Mouse (Mus musculus) embryo, embryonic 10 days (tissue): ENCODE data around the gene Pou2f1.

Source experiments
- DNase-seq: peaks from one replicate; pipeline ENCODE4 v3.0.0-alpha.2; 2015; ENCODE audit warnings: low spot score

Pou2f1 gene

DNA sequence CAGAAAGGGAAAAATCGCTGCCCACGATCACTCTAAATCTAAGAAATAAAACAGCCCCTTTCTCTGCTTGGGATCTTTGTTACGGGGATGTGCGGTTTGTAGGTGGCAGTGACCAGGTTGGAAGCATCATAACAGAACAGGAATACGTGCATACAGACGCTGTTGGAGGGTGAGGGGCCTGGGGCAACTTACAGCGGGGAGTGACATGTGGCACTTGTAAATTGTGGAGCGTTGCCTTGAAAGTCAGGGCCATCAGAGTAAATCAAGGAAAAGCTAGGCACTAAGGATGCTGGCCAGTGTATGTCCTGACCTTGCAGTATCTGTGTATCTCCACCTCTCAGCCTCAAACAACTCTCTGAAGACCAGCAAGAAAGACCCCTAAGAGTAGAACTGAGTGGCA is 154.1 kb downstream of the Pou2f1 start:
- no peak for DNase-seq

DNA sequence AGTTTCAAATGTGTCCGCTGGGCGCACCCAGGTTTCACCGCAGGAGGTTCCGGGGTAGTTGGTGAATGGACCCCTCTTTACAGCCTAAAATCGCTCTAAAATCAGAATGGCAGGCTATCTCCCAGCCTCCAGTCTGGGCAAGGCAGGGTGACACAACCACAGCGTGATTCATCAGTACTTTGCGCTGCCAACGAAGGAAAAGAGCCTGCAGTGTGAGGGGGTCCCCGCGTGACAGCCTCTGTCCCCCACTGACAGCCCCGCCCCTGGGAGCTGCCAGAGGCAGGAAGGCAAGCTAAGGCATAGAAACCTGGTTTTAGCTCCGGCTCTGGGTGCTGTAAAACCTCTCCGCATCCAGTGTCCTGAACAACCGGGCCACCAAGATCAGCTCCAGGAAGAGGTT is 157.1 kb downstream of the Pou2f1 start:
- DNase-seq, result no peak

DNA sequence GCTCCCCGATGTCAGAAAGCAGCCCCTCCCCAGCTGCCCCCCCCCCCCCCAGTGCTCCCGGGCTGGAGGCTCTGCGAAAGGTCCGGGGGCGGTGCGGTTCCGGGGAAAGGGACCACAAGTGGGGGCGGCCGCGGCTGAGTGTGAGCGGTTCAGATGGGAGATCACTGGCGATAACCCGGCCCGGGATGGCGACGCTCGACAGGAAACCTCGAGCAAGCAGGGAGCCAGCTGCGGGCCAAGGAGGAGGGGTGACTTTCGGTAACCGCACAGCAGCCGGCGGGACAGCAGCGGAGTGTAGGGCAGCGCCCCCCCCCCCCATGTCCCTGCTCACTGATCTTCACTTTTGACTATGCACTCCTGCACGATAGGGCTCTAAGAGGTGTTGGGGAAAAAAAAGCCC is 157.5 kb downstream of the Pou2f1 start:
- peak; percentile 50 for DNase-seq

DNA sequence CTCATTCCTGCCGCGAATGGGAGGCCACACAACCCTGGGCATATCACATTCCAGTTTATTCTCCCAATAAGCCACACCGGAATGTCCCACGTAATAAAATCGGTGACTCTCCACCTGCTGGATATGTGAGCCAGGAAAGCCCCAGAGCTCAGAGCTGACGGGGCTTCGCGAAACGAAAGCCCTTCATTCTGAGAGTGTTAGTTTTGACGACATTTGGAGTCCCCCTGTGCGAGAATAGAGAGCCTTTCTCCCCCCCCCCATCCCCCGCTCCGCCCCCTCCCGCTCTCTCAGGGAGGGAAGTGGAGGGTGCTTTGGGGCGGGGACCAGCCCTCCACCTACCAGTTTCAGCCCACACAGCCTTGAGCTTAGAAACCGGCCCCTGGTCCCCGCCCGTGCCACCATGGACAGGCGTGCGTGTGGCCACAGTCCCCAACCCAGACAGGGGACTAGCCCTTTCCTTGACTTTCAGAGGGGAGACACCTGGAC is 158.0 kb downstream of the Pou2f1 start:
- peak; percentile 43 for DNase-seq

DNA sequence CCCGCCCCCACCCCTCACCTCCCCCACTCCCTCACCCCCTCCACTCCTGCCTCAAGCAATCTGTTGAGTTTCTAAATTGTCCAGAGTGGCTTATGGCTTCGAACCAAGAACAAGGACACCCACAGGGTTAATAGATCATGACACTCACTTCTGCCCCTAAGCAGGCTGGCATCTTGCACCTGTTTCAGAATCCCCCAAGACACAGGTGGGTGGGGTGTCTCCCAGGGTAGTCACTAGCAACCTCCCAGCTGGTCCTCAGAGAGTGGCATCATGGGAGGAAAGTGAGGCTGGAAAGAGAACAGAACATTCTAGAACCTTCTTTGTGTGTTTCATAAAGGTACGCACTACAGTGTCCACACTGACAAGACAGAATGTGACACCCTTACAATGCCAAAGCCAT is 158.9 kb downstream of the Pou2f1 start:
- no peak for DNase-seq

DNA sequence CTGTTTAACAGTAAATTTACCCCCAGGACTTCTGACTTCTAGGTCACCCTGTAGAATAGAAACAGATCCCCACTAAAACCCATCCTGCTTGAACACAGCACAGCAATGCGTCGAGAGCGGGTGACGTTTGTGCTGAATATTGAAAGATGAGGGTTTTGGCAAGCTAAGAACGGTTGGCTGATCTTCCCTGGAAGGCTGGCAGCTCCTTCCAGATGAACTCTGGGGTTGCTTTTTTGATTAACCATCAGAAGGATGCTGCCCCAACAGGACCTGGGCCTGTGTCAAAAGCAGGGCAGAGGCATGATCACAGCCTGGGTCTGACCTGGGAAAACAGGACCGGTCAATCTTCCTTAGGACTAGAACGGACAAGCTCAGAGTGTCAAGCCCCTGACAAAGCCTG is 160.3 kb downstream of the Pou2f1 start:
- DNase-seq, result peak; percentile 59

DNA sequence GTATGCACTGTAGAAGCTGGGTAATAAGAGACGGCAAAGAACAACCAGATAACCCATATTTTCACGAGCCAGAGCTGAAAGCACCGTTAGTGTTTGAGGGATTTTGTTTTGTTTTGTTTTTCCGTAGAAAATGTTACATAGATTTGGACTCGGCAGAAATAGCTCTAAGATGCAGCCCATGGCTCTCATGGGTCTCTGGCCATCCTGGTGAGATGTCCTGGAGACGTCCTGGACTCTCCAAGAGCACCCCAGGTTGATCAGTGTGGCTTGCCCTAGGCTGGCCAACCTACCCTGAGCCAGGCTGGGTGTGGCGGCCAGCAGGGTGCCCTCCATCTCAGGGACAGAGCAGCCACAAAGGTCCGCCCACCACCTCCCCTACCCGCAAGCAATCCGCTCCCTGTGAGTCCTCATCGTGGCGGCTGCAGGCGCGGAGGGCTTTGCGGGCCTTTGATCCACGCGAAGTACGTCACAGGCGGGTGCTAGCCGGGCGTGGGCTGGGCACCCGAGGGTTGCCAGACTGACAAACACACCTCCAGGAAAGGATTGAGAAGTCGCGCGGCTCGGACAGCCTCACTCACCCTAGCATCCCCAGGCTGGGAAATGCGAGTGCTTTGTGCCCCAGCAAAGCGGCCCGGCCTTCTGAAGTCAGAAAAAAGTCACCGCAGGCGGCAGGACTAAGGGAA is 161.8 kb downstream of the Pou2f1 start:
- peak; percentile 69 for DNase-seq

DNA sequence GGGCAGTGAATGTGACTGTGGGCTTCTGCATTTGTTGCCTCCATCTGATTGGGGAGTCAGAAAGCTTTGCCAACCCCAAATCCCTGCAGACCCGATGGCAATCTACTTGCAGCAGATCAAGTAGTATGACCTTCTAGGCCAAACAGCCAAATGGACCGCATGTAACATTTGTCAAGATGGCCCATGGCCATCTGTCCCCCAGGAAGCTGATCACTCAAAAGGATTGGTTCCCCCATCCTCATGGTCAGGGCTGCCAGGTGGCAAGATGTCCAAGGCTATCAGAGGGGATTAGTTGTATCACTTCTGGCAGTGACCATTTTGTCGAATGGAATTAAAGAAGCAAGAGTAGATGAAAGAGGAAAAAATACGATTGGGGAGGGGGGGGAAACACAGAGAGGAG is 163.3 kb downstream of the Pou2f1 start:
- no peak for DNase-seq

DNA sequence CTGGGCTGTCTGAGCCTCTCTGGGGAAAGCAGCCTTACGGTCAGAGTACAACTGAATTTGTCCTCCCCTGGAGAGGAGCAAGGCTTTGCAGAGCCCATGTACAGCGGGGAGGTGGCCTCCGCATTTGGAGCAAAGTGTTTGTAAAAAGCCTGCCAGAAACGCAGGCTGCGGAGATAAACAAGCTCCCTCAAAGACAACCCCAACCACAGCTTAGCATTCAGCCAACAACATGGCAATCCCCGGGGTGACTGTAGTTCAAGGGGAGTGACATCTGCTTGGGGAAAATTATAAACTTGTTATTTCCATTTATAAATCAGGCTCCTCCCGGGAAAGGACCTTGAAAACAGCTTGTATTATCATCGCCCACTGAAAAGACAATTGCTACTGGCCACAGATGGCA is 164.9 kb downstream of the Pou2f1 start:
- no peak for DNase-seq

DNA sequence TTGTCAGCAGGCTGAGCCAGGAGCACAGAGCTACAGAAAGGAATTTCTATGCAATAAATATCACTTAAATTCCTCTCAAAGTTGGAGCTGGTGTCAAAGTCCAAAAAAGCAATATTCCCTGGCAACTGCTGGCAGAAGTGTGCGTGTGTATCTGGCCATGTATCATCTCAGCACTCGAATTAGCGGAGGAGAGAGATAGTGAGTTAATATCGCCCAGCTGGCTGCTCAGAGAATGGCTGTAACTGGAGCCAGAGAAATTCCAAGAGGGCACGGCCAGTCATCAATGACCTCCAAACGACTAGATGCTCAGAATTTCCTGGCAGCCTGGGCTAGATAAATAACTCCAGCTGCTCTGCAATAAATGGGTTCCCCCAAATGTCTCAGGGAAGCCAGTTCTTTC is 166.0 kb downstream of the Pou2f1 start:
- peak; percentile 79 for DNase-seq

DNA sequence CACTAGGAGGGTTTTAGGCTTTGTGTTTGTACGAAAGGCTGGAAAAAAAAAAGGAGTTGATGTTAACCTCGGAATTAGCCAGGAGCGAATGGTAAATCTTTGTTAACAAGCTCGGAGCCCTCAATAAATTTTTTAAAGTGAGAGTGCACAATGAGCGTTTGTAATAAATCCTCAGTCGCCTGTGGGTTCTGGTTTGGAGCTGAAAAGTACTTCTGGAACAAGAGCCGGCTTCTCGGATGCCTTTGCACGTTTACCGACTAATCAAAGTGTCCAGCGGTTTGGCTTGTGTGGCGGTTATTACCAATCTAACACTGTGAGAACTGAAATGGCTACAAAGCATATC is 167.9 kb downstream of the Pou2f1 start:
- DNase-seq, result peak; percentile 38

DNA sequence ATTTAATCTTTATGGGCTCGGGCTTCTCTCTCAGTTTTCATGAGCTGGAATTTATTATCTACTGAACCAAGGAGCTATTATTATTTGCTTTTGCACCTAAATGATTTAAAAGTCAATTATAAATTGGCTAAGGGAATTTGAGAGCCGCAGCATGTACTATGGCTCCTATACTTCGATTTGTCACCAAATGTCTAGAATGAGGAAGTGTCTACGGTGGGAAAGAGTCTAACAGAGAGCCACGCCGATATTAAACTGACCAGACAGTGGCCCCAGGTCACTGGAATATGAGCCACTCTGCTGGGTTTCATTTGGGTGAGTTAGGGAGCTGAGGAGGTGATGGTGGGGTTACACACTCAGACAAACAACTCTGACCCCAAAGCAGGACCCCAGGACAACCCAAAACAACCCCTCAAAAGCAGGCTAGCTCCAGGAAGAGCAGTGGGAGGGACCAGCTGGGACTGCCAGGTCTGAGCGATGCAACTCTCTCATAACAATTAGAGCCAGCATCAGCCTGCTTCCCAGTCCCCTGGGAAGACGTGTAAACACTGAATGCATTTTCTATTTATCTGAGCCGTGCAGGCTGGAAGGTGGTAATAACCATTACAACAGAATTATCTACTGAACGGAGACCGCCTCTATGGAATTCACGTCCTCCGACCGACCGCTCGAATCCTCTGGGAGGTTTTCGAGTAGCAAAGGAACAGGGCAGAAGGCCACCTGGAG is 168.4 kb downstream of the Pou2f1 start:
- DNase-seq, result peak; percentile 62

DNA sequence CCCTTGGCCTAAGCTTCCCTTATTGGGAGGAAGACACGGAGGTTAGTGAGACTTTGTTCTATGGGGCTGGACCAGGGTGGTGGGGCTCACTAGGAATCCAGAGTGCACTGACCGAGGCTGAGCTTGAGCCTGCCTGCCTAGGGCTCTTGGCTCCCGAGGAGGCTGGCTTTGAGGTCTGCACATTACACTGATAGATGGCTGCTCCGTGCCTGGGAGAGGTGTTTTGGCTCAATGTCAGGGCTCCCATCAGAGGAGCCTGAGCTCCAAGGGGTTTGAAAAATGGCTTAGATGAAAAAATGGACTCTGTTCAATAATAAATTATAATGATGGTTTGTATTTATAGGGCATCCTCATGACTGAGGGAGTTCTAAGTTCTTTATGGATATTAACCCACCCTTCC is 169.2 kb downstream of the Pou2f1 start:
- DNase-seq, result peak; percentile 55

DNA sequence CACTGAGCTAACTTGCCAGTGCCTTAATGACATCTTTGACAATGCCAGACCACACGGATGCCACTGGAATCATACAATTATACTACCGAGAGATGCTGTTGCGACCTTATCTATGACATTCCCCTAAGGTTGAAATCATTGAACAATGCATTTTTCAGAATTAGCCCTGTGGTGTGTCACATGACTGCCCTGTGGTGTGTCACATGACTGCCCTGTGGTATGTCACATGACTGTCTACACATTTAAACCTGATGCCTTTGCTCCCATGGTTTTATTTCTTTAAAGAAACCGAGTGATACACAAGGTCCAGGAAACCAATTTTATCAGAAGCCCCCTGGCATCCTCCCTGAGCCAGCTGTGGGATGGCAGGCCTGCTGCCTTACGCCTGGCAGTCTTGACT is 172.6 kb downstream of the Pou2f1 start:
- DNase-seq, result no peak

DNA sequence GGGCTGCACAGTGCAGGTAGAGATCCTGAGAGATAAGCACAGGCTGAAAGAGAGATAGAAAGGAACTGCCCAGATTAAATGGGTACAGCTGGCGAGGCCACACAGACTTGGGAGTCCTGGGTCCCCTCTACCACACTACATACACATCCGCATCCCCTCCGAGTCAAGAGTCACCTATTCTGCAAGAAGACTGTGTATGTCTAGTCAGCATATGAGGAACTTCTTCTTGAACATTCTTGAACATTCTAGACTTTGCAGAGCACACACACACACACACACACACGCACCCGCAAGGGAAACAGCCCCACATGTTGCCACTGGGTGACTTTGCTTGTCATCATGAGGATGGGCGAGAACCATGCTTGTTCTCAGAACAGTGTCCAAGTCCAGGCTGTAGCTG is 173.9 kb downstream of the Pou2f1 start:
- no peak for DNase-seq

DNA sequence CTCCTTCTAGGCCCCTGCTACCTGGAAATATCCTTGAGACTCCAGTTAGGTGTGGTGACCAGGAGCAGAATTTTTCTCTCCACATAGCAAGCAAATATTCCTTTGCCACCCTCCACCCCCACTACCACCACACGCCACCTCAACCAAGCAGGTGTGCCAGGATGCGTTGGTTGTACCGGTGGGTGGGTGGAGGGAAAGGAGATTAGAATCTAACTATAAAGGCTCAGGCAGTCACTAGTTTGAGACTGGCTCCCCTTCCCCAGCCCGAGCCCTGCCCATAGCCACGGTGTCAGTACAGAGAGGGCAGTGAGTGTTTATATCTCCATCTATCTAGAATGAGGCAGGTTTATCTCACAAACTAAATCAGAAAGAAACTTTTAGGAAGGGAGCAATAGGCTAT is 174.3 kb downstream of the Pou2f1 start:
- DNase-seq, result no peak

DNA sequence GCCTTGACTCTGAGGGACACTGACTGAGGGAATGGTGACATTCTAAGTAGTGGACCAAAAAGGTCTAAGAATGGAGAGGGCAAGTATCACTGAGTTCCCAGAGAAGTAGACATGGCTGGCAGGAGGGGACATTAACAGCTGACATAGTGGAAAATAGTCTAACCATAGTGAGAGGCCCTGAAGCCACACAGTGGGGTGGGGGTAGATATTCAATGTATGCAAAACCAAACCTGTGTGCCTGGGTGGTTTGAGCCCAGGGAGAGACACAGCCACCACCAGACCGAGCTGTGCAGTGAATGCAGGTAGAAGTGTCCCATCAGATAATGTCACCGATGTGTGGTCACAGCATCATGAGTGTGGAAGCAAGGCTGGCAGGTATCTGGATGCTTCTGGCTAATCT is 180.4 kb downstream of the Pou2f1 start:
- no peak for DNase-seq

DNA sequence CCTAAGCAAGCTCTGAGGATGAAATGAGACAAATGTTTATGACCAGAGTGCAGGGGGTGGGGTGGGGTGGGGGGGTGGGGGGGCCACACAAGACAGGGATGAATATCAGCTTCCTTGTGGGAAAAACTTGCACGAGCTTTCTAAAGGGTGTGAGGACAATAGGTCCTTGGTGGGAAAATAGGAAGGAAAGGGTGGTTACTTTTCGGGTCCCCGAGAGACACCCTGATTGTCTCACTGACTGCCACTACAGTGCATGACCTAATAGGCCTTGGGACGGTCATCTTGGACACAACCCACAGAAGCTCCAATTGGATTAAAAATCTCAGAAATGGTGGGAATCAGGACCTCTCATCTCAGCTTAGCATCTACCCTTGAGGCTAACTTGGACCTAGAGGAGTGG is 183.3 kb downstream of the Pou2f1 start:
- DNase-seq, result no peak

DNA sequence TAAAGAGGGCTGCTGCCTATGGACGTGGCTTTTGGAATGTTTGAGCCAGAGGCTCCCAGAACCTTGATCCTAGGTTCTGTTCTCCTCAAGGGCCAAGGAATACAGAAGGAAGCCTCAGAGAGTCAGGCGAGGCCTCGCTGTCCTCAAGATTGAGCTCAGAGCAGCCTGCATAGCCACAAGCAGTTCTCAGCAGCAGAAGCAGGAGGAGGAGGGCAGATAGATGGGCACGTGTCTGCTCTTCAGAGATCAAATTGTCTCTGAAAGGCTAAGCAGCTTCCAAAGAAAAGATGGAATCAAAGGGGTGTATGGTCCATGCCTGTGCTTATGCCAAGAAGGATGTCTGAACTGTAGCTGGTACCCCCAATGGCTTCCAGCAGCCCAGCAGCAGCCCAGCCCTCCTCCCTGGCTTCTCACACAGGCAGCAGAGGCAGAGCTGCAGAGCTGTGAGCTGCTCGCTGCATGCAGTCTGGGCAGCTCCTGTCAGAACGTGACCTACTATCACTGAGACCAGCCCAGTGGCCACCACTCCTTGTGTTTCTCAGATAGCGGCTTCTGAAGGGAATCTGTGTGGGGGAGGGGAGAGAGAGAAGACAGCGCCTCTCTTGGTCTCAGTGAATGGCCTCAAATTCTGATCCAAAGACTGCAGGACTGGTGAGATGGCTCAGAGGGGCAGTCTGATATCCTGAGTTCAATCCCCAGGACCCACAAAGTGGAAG is 184.2 kb downstream of the Pou2f1 start:
- peak; percentile 72 for DNase-seq

DNA sequence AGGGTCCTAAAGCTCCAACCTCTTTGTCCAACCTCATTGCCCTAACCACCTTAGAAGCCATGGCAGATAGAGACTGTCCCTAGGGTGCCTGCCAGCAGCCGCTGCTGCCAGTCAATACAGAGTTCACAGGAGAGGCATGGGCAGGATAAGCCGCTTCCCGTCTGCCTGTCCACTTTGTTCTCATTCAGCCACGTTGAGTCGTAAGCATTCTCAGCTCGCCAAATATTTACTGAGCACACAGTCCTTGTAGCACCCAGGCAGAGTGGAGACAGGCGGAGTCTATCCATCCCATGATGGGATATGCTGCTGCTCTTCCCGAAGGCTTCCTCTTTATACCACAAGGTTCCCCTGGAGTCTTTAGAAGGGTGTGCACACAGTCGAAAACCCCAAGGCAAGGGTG is 185.2 kb downstream of the Pou2f1 start:
- no peak for DNase-seq

DNA sequence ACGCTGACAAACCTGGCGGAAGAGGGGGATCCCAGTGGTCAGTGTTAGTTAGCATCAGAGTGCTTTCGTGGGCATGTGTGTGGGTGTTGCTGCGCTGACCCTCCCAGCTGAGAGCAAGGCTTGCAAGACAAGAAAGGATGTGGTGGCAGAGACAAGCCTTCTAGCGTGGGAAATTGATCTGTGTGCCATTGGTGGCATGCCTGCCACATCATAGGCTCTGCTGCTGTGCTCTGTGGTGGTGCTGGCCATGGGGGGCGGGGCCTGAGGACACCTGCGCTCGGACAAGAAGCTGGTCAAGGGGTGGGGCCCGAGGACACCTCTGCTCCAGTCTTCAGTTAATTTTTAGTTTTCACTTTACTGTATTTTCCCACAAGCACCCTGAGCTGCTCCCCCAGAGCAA is 186.1 kb downstream of the Pou2f1 start:
- no peak for DNase-seq
